9 mouse cellular contexts compared by ENCODE assay signal in the genomic region with DNA sequence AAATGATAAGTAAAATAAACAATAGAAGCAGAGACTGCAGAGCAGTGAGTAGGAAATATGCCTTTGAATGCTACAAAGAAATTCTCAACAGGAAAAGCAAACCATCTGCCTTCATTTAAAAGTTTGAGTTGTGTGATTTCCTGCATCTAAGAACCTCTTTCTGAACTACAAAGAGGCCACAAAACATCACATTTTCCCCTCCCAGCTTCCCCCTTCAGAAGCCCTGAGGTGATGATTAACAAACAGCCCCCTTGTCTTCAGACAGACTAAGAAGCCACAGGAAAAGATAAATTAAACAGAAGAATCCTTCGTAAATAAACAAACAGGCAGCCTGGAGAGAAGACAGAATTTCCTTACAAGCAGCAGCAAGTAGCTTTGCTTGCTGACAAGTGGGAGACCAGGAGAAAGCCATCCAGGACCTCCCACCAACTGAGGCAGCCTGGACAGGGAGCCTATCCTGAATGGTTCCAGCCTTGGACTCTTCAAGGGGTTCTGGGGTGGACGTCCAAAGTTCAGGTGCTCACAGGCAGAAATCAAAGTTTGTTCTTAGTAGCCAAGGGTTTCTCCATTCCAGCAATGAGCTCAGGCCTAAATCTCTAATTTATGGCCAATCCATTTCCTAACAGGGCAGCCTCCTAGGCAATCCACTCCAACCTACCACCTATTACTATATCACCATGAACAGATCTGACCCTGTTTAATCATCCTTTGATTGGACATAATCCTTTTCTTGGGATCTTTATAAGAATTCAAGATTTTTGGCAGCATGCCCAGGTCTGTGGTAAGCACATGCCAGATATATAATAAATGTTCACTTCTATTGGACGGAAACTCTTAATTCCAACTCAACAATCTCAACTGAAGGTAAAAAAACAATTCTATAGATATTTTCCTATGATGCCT. TPM values are rescaled to one million over a fixed set of nuclear protein-coding genes. Genes with fewer than 3 reads are reported as not detected.
A peak's percentile ranks its signal among the peaks of the same experiment; 100 is the strongest.
DNase-seq lines count a peak whose midpoint lies in the region; ATAC-seq lines count a peak whose summit lies in the region.
"Had no signal": no experiment of that assay in that cellular context is flagged by ENCODE, and none has a peak within 500 bp of the region (broad histone marks: within the 10 kb centered on the region; RNA-seq: fewer than 3 reads in every experiment).

No protein-coding gene starts in this region.

- no peaks in the 10 kb centered on the region for H3K9me3 ChIP-seq in forebrain, embryonic 12.5 days
- H3K9me3 ChIP-seq in forebrain, embryonic 15.5 days = no peaks in the 10 kb centered on the region
- no peaks in the 10 kb centered on the region for H3K9me3 ChIP-seq in limb, embryonic 15.5 days
- H3K9me3 ChIP-seq: midbrain, embryonic 10.5 days had no signal

- WGBS in forebrain, embryonic 12.5 days = 46% methylated on average over 3 of the region's 3 CpGs
- WGBS in forebrain, embryonic 15.5 days = 29% methylated on average over 3 of the region's 3 CpGs
- 21% methylated on average over 3 of the region's 3 CpGs for WGBS in limb, embryonic 15.5 days

- ATAC-seq in forebrain, embryonic 12.5 days (ENCODE audit: low FRiP score) = no peak
- ATAC-seq in forebrain, embryonic 15.5 days (replicated peaks) = no peak
- no peak for ATAC-seq in limb, embryonic 15.5 days (ENCODE audit: insufficient number of reproducible peaks, low FRiP score, low TSS enrichment, low read depth)

- no peak overlapping the region for H3K9ac ChIP-seq in forebrain, embryonic 12.5 days
- no peak overlapping the region for H3K9ac ChIP-seq in forebrain, embryonic 15.5 days (replicated peaks)
- H3K9ac ChIP-seq in limb, embryonic 15.5 days = no peak overlapping the region

- no peak overlapping the region; the same call in 1 of the 2 replicates for H3K27ac ChIP-seq in forebrain, embryonic 12.5 days
- no peak overlapping the region for H3K27ac ChIP-seq in forebrain, embryonic 15.5 days (replicated peaks)
- H3K27ac ChIP-seq in limb, embryonic 15.5 days = 0 out of 2 replicates have a peak overlapping the region, but pooled peaks have one; percentile 13
- H3K27ac ChIP-seq: midbrain, embryonic 10.5 days had no signal

- H3K4me3 ChIP-seq in forebrain, embryonic 12.5 days (replicated peaks) = no peak overlapping the region
- H3K4me3 ChIP-seq in forebrain, embryonic 15.5 days = no peak overlapping the region
- no peak overlapping the region for H3K4me3 ChIP-seq in limb, embryonic 15.5 days
- H3K4me3 ChIP-seq: midbrain, embryonic 10.5 days had no signal

- H3K4me1 ChIP-seq in forebrain, embryonic 12.5 days = peaks cover 41% of the 10 kb centered on the region
- H3K4me1 ChIP-seq in forebrain, embryonic 15.5 days = peaks cover 39% of the 10 kb centered on the region
- peaks cover 28% of the 10 kb centered on the region for H3K4me1 ChIP-seq in limb, embryonic 15.5 days

- H3K36me3 ChIP-seq in forebrain, embryonic 12.5 days (replicated peaks) = peaks cover 11% of the 10 kb centered on the region
- H3K36me3 ChIP-seq in forebrain, embryonic 15.5 days = no peaks in the 10 kb centered on the region
- H3K36me3 ChIP-seq in limb, embryonic 15.5 days = 0 out of 2 replicates have a peak, but pooled peaks cover 10% of the 10 kb centered on the region

- peak; percentile 88 for DNase-seq in NIH3T3 (ENCODE audit: low read depth)
- DNase-seq in gonadal fat pad, adult 2 months (ENCODE audit: low read depth) = peak; percentile 66
- DNase-seq in layer of hippocampus, postnatal 14 days (ENCODE audit: low spot score in 2 of 2) = no peak
- no peak for DNase-seq in cerebellum, adult 11 months
- DNase-seq in right cerebral cortex, postnatal 36 days (ENCODE audit: low spot score in 2 of 2) = no peak

- H3K4me2 ChIP-seq in forebrain, embryonic 12.5 days = 0 out of 2 replicates have a peak overlapping the region, but pooled peaks have one; percentile 8
- H3K4me2 ChIP-seq in forebrain, embryonic 15.5 days (replicated peaks) = no peak overlapping the region
- H3K4me2 ChIP-seq in limb, embryonic 15.5 days = no peak overlapping the region

- 0 out of 2 replicates have a peak, but pooled peaks cover 5% of the 10 kb centered on the region for H3K27me3 ChIP-seq in forebrain, embryonic 12.5 days
- H3K27me3 ChIP-seq in forebrain, embryonic 15.5 days = no peaks in the 10 kb centered on the region
- no peaks in the 10 kb centered on the region for H3K27me3 ChIP-seq in limb, embryonic 15.5 days

RNA-seq across cellular contexts. Expression of a gene that starts 9.4 kb away (rescaled TPM):
- 35.5 and 36.6 TPM in 2 replicates for polyA plus RNA-seq in forebrain, embryonic 12.5 days (2016; fragmentation: Nextera tagmentation; extraction: Ambion mirVana)
- polyA plus RNA-seq in forebrain, embryonic 15.5 days (2015; fragmentation: Nextera tagmentation; extraction: Ambion mirVana) = 34.9 and 37.5 TPM in 2 replicates
- polyA plus RNA-seq in gonadal fat pad, adult 2 months (2012; rRNA removed) = 7.1 and 7.5 TPM in 2 replicates
- polyA plus RNA-seq in limb, embryonic 15.5 days (2015; fragmentation: Nextera tagmentation; extraction: Ambion mirVana) = 12.4 and 14.6 TPM in 2 replicates
- 10 to 100 TPM; 36.1 to 37.5 TPM for total RNA-seq in layer of hippocampus, postnatal 14 days (2021)

Comparison
In these comparisons a context has a peak if more than half of its experiments do, and no peak if none do; other contexts are left out.
1. DNase-seq: peak in NIH3T3 (single experiment) and gonadal fat pad, adult 2 months (single experiment); none in layer of hippocampus, postnatal 14 days (0 of 2), cerebellum, adult 11 months (single experiment) and right cerebral cortex, postnatal 36 days (0 of 2).